Mouse (Mus musculus) lung, adult 2 months (tissue): Measurements from ENCODE around the gene Ddx54.

Experiments
- CTCF ChIP-seq: fragments of 200-500 bp; IDR thresholded peaks from 2 replicates; pipeline ENCODE4 v1.5.1; 2011; ENCODE audit warnings: mild to moderate bottlenecking, low read length, control low read depth; ENCODE audit not compliant: insufficient read depth
- POLR2A ChIP-seq: fragments of 200-500 bp; IDR thresholded peaks from 2 replicates; pipeline ENCODE4 v1.6.1; 2011; ENCODE audit warnings: low read depth, mild to moderate bottlenecking, control low read depth, low read length, borderline replicate concordance; ENCODE audit errors: extremely low read depth

- TF ChIP-seq POLR2A (no peak), CTCF (no peak)
Observed at GRCm38 (mm10) chr5:120624427-120624826, 11.9 kb downstream of the Ddx54 start.
